Mouse (Mus musculus): ENCODE data around the gene Gm13941. TPM values are rescaled to one million over a fixed set of nuclear protein-coding genes. Genes with fewer than 3 reads are reported as not detected.

The Gm13941 gene
- total RNA-seq (2021) = not detected

- DNase-seq (ENCODE audit: low spot score) = no peak
- intact Hi-C loops (cut with DNase I) = no loop called here
Observed at GRCm38 (mm10) chr2:111105882-111106281, at the start of gene Gm13941. Gm13941 (minus strand) TSS chr2:111105982.

- intact Hi-C loops (cut with DNase I) = no loop called here
- DNase-seq (ENCODE audit: low spot score) = no peak
Observed at GRCm38 (mm10) chr2:111152836-111153235, 47.1 kb upstream of the Gm13941 start, which contains the start of gene Gm15130. Gm15130 (minus strand) TSS chr2:111152936.

- intact Hi-C loops (cut with DNase I) = no loop called here
- DNase-seq (ENCODE audit: low spot score) = no peak
Observed at GRCm38 (mm10) chr2:111135739-111136138, 30.0 kb upstream of the Gm13941 start.

- DNase-seq (ENCODE audit: low spot score) = no peak
- intact Hi-C loops (cut with DNase I) = loop anchor here (10.0 kb wide), 1 partner anchor 394 kb away; no protein-coding TSS in a partner anchor
Observed at GRCm38 (mm10) chr2:111058586-111059261, 47.1 kb downstream of the Gm13941 start.

Other genes starting within 250 kb of the Gm13941 start
- under 1 TPM; 0.08 to 0.29 TPM for gene Ano3, start 155.1 kb downstream of the Gm13941 start, total RNA-seq (2021)
- not detected for gene Gm15130, start 47.0 kb upstream of the Gm13941 start, total RNA-seq (2021)
- gene 4930430A15Rik, start 123.6 kb upstream of the Gm13941 start, total RNA-seq (2021) = not detected
- gene Olfr1275, start 129.3 kb upstream of the Gm13941 start, total RNA-seq (2021) = not detected
- not detected for gene Olfr1276, start 148.5 kb upstream of the Gm13941 start, total RNA-seq (2021)
- gene Olfr1277, start 168.1 kb upstream of the Gm13941 start, total RNA-seq (2021) = not detected
- not detected for gene Olfr1278, start 184.2 kb upstream of the Gm13941 start, total RNA-seq (2021)
- gene Olfr1279, start 194.7 kb upstream of the Gm13941 start, total RNA-seq (2021) = not detected
- gene Olfr1280, start 208.0 kb upstream of the Gm13941 start, total RNA-seq (2021) = not detected
- not detected for gene Olfr1281, start 220.5 kb upstream of the Gm13941 start, total RNA-seq (2021)
- gene Olfr1282, start 230.1 kb upstream of the Gm13941 start, total RNA-seq (2021) = not detected

All from heart, postnatal 25 days (tissue).